Mouse (Mus musculus): ENCODE results near the gene Bmf. TPM values are rescaled to one million over a fixed set of nuclear protein-coding genes. Genes with fewer than 3 reads are reported as not detected.

Gene Bmf
- polyA plus RNA-seq, 1 experiment from 2014 or later: 2.7 TPM

- H3K9ac ChIP-seq: peak overlapping the region; percentile 60
- H3K4me1 ChIP-seq (replicated peaks): peaks cover 90% of the 10 kb centered on the region
- peak overlapping the region; percentile 65 for H3K4me2 ChIP-seq
- WGBS: 4% methylated on average over 23 of the region's 23 CpGs
- peak overlapping the region; percentile 99 for H3K27ac ChIP-seq (ENCODE audit: poor library complexity, severe bottlenecking)
- H3K9me3 ChIP-seq (replicated peaks): no peaks in the 10 kb centered on the region
- no peaks in the 10 kb centered on the region for H3K36me3 ChIP-seq
- H3K27me3 ChIP-seq (replicated peaks): no peaks in the 10 kb centered on the region
- peak overlapping the region; percentile 35 for H3K4me3 ChIP-seq
- ATAC-seq (ENCODE audit: insufficient number of reproducible peaks, low FRiP score): peak; percentile 71
These were observed 5.3 kb downstream of the Bmf start for GRCm38 (mm10) chr2:118543893-118544799.

GRCm38 (mm10) chr2:118542971-118543573 is 6.4 kb downstream of the Bmf start:
- Histone ChIP-seq H3K9ac (0 out of 2 replicates have a peak overlapping the region, but pooled peaks have one; percentile 60), H3K27me3 (replicated peaks) (no peaks in the 10 kb centered on the region), H3K4me2 (peak overlapping the region; percentile 65; the same call in 1 of the 2 replicates), H3K27ac (ENCODE audit: poor library complexity, severe bottlenecking) (peak overlapping the region; percentile 99), H3K9me3 (replicated peaks) (no peaks in the 10 kb centered on the region), H3K36me3 (peaks cover 5% of the 10 kb centered on the region), H3K4me1 (replicated peaks) (peaks cover 90% of the 10 kb centered on the region), H3K4me3 (no peak overlapping the region)
- 65% methylated on average over 1 of the region's 1 CpGs for WGBS
- ATAC-seq (ENCODE audit: insufficient number of reproducible peaks, low FRiP score): no peak

- Histone ChIP-seq H3K36me3 (peaks cover 5% of the 10 kb centered on the region), H3K4me1 (replicated peaks) (peaks cover 88% of the 10 kb centered on the region), H3K27me3 (replicated peaks) (no peaks in the 10 kb centered on the region), H3K4me2 (no peak overlapping the region), H3K27ac (ENCODE audit: poor library complexity, severe bottlenecking) (peak overlapping the region; percentile 99), H3K9me3 (replicated peaks) (no peaks in the 10 kb centered on the region), H3K9ac (no peak overlapping the region), H3K4me3 (no peak overlapping the region)
- ATAC-seq (ENCODE audit: insufficient number of reproducible peaks, low FRiP score): no peak
- WGBS: 73% methylated on average over 3 of the region's 3 CpGs
These were observed 7.8 kb downstream of the Bmf start for GRCm38 (mm10) chr2:118541716-118542115.

- Histone ChIP-seq H3K9me3 (replicated peaks) (no peaks in the 10 kb centered on the region), H3K36me3 (peaks cover 5% of the 10 kb centered on the region), H3K4me3 (no peak overlapping the region), H3K27me3 (replicated peaks) (no peaks in the 10 kb centered on the region), H3K27ac (ENCODE audit: poor library complexity, severe bottlenecking) (peak overlapping the region; percentile 99), H3K4me1 (replicated peaks) (peaks cover 86% of the 10 kb centered on the region), H3K4me2 (peak overlapping the region; percentile 20), H3K9ac (peak overlapping the region; percentile 42)
- WGBS: 4% methylated on average over 6 of the region's 6 CpGs
- peak; percentile 74 for ATAC-seq (ENCODE audit: insufficient number of reproducible peaks, low FRiP score)
These were observed 8.8 kb downstream of the Bmf start for GRCm38 (mm10) chr2:118540691-118541117.

- ATAC-seq (ENCODE audit: insufficient number of reproducible peaks, low FRiP score): no peak
- Histone ChIP-seq H3K9ac (peak overlapping the region; percentile 42), H3K4me2 (no peak overlapping the region)
These were observed 9.5 kb downstream of the Bmf start for GRCm38 (mm10) chr2:118539881-118540516.

GRCm38 (mm10) chr2:118539040-118539439 is 10.4 kb downstream of the Bmf start:
- H3K4me2 ChIP-seq: no peak overlapping the region
- H3K9ac ChIP-seq: no peak overlapping the region
- no peak for ATAC-seq (ENCODE audit: insufficient number of reproducible peaks, low FRiP score)
- peaks cover 71% of the 10 kb centered on the region for H3K4me1 ChIP-seq (replicated peaks)
- H3K27me3 ChIP-seq (replicated peaks): no peaks in the 10 kb centered on the region
- 44% methylated on average over 8 of the region's 8 CpGs for WGBS
- no peak overlapping the region for H3K4me3 ChIP-seq
- no peaks in the 10 kb centered on the region for H3K9me3 ChIP-seq (replicated peaks)
- H3K36me3 ChIP-seq: peaks cover 8% of the 10 kb centered on the region
- peak overlapping the region; percentile 99 for H3K27ac ChIP-seq (ENCODE audit: poor library complexity, severe bottlenecking)

More at GRCm38 (mm10) chr2:118539881-118540516, 9.5 kb downstream of the Bmf start:
- WGBS: 27% methylated on average over 9 of the region's 9 CpGs
- Histone ChIP-seq H3K4me1 (replicated peaks) (peaks cover 79% of the 10 kb centered on the region), H3K27ac (ENCODE audit: poor library complexity, severe bottlenecking) (peak overlapping the region; percentile 99), H3K36me3 (peaks cover 5% of the 10 kb centered on the region), H3K27me3 (replicated peaks) (no peaks in the 10 kb centered on the region), H3K9me3 (replicated peaks) (no peaks in the 10 kb centered on the region), H3K4me3 (no peak overlapping the region)

- H3K27me3 ChIP-seq (replicated peaks): no peaks in the 10 kb centered on the region
- whole genome bisulfite sequencing: 41% methylated on average over 4 of the region's 4 CpGs
- ATAC-seq (ENCODE audit: insufficient number of reproducible peaks, low FRiP score): no peak
- H3K9ac ChIP-seq: no peak overlapping the region
- H3K4me1 ChIP-seq (replicated peaks): peaks cover 71% of the 10 kb centered on the region
- no peaks in the 10 kb centered on the region for H3K9me3 ChIP-seq (replicated peaks)
- H3K4me3 ChIP-seq: no peak overlapping the region
- H3K27ac ChIP-seq (ENCODE audit: poor library complexity, severe bottlenecking): no peak overlapping the region; the same call in 1 of the 2 replicates
- no peak overlapping the region for H3K4me2 ChIP-seq
- peaks cover 8% of the 10 kb centered on the region for H3K36me3 ChIP-seq
These were observed 12.3 kb downstream of the Bmf start for GRCm38 (mm10) chr2:118537226-118537625.

- 51% methylated on average over 8 of the region's 8 CpGs for WGBS
- no peak for ATAC-seq (ENCODE audit: insufficient number of reproducible peaks, low FRiP score)
These were observed 12.9 kb downstream of the Bmf start for GRCm38 (mm10) chr2:118536553-118536952.

GRCm38 (mm10) chr2:118536111-118536510 is 13.4 kb downstream of the Bmf start:
- H3K9me3 ChIP-seq (replicated peaks): no peaks in the 10 kb centered on the region
- no peak overlapping the region for H3K9ac ChIP-seq
- H3K27ac ChIP-seq (ENCODE audit: poor library complexity, severe bottlenecking): peak overlapping the region; percentile 71
- H3K4me2 ChIP-seq: no peak overlapping the region
- H3K36me3 ChIP-seq: peaks cover 17% of the 10 kb centered on the region
- 76% methylated on average over 6 of the region's 6 CpGs for WGBS
- no peak overlapping the region for H3K4me3 ChIP-seq
- H3K4me1 ChIP-seq (replicated peaks): peaks cover 74% of the 10 kb centered on the region
- no peak for ATAC-seq (ENCODE audit: insufficient number of reproducible peaks, low FRiP score)
- no peaks in the 10 kb centered on the region for H3K27me3 ChIP-seq (replicated peaks)

More at GRCm38 (mm10) chr2:118536553-118536952, 12.9 kb downstream of the Bmf start:
- no peaks in the 10 kb centered on the region for H3K27me3 ChIP-seq (replicated peaks)
- H3K4me2 ChIP-seq: no peak overlapping the region
- H3K4me3 ChIP-seq: no peak overlapping the region
- no peak overlapping the region for H3K9ac ChIP-seq
- peaks cover 13% of the 10 kb centered on the region for H3K36me3 ChIP-seq
- no peaks in the 10 kb centered on the region for H3K9me3 ChIP-seq (replicated peaks)
- peak overlapping the region; percentile 71 for H3K27ac ChIP-seq (ENCODE audit: poor library complexity, severe bottlenecking)
- H3K4me1 ChIP-seq (replicated peaks): peaks cover 72% of the 10 kb centered on the region

GRCm38 (mm10) chr2:118533969-118534368 is 15.5 kb downstream of the Bmf start:
- Histone ChIP-seq H3K4me1 (replicated peaks) (peaks cover 76% of the 10 kb centered on the region), H3K9me3 (replicated peaks) (no peaks in the 10 kb centered on the region), H3K27ac (ENCODE audit: poor library complexity, severe bottlenecking) (peak overlapping the region; percentile 91), H3K4me3 (no peak overlapping the region), H3K4me2 (no peak overlapping the region), H3K9ac (no peak overlapping the region; the same call in 1 of the 2 replicates), H3K27me3 (replicated peaks) (no peaks in the 10 kb centered on the region), H3K36me3 (peaks cover 17% of the 10 kb centered on the region)
- no peak for ATAC-seq (ENCODE audit: insufficient number of reproducible peaks, low FRiP score)
- 81% methylated on average over 6 of the region's 6 CpGs for WGBS

Measured in heart, embryonic 12.5 days (tissue).